Mouse (Mus musculus): ENCODE data around the gene Gm5431. TPM values are rescaled to one million over a fixed set of nuclear protein-coding genes. Genes with fewer than 3 reads are reported as not detected.
"Not testable (repeated sequence)": the region's sequence is repeated elsewhere in the genome, so short reads cannot be mapped to it uniquely, and the experiment has no call there.

The Gm5431 gene
- total RNA-seq (2021), result under 1 TPM in 1 of 2 experiments, not detected in 1; 0.29 TPM
- long read RNA-seq, experiment 1, result 0 reads
- long read RNA-seq, experiment 2, result 0 reads

- intact Hi-C loops (cut with DNase I), result no loop called here
- DNase-seq (ENCODE audit: low spot score in 2 of 2), result no peak
Observed at GRCm38 (mm10) chr11:48902021-48902420, at the start of gene Gm5431. TSS of gene Gm5431 (minus strand) at chr11:48902214.

DNA sequence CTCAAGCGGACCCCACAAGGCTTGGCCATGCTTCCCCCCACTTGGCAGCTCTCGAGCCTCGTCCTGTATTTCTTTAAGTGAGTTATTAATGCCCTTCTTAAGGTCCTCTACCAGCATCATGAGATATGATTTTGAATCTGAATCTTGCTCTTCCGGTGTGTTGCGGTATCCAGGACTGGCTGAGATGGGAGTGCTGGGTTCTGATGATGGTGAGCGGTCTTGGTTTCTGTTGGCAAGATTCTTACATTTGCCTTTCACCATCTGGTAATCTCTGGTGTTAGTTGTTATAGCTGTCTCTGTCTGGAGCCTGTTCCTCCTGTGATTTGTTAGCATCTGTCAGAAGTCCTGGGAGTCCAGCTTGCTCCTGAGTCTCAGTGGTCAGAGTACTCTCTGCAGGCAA, 44.1 kb upstream of the Gm5431 start, which contains the start of gene Psme2b:
Gene Psme2b, minus strand, starts transcription at position 101 of the 400 bp plus-strand sequence.
- DNase-seq (ENCODE audit: low spot score in 2 of 2); intact Hi-C loops (cut with DNase I): not testable (repeated sequence)

GRCm38 (mm10) chr11:48939286-48939685, 37.3 kb upstream of the Gm5431 start:
- DNase-seq (ENCODE audit: low spot score in 2 of 2); intact Hi-C loops (cut with DNase I): not testable (repeated sequence)

- DNase-seq (ENCODE audit: low spot score in 2 of 2), result not testable (repeated sequence)
Observed at GRCm38 (mm10) chr11:48935291-48935690, 33.3 kb upstream of the Gm5431 start.

GRCm38 (mm10) chr11:48933923-48934322, 31.9 kb upstream of the Gm5431 start:
- intact Hi-C loops (cut with DNase I); DNase-seq (ENCODE audit: low spot score in 2 of 2): not testable (repeated sequence)

More at GRCm38 (mm10) chr11:48935291-48935690, 33.3 kb upstream of the Gm5431 start:
- intact Hi-C loops (cut with DNase I), result not testable (repeated sequence)

DNA sequence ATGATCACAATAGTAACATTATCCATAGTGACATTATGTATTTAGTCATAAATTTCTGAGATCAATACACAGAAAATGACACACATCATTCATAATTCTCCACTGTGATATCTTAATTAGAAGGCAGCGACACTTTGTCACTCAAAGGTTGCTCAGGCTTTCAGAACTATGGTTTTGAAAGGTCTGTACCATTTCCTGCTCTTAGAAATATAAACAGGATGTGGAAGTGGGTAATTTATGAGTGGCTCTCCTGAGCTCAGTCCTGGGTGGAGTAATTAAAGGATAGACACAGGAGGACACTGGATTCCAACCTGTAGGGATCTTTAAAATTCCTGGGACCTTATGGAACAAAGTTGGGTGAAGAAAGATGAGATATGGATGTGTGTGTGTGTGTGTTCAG, 31.4 kb upstream of the Gm5431 start:
- intact Hi-C loops (cut with DNase I); DNase-seq (ENCODE audit: low spot score in 2 of 2): not testable (repeated sequence)

DNA sequence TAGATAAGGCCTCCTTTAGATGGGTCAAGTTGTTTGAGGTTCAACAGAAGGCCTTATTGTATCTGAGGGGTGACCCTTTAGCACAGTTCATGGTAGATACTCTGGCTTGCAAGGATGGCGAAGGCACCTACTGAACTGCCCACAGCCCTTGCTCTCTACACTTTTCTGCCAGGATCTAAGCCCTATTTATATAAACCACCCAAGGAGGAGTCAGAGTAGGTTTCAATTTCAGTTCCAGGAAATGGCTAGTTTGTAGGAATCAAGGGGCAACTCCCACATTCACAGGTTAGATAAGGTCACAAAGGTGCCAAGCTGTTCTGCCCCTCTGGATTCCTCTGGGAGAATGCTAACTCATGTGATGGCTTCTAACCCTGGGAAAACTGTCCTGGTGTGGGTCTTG, 26.1 kb upstream of the Gm5431 start:
- intact Hi-C loops (cut with DNase I); DNase-seq (ENCODE audit: low spot score in 2 of 2): not testable (repeated sequence)

DNA sequence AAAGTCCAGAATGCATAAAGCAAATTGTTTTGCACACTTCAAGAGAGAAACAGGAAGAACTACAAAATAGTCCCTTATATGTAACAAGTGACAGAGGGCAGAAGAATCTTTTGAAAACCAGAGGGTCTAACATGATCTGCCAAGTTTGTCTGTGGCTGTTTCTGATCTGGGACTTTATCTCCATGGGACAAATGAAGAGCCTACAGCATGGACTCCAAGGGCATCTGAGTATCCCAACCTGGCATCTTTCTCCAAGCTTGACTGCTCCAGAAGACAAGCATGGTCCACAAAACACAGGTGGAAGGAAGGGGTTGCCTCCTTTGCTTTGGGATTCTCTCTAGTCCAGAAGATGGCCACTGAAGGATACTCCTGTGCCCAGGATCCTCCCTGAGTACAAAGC, 24.4 kb upstream of the Gm5431 start:
- DNase-seq (ENCODE audit: low spot score in 2 of 2); intact Hi-C loops (cut with DNase I): not testable (repeated sequence)

DNA sequence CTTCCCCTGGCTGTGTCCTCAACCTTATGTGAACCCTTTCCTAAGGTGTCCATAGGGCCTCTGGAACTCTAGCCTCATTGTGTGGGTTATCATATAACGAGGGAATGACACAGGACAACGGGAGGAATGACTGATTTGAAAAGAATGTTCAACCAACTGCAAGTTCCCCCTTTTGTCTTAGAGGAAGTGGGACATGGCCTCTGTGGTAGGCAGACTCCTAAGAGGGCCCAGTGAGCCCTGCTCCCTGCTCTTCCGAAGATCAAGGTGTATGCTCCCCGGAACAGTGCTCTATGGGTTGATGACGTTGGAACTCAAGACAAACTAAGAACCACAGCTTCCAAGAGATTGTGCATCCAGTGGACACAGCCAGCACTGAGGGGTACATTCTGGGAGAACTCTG, 21.8 kb upstream of the Gm5431 start:
- DNase-seq (ENCODE audit: low spot score in 2 of 2); intact Hi-C loops (cut with DNase I): not testable (repeated sequence)

GRCm38 (mm10) chr11:48918380-48918779, 16.4 kb upstream of the Gm5431 start:
- DNase-seq (ENCODE audit: low spot score in 2 of 2), result no peak
- intact Hi-C loops (cut with DNase I), result no loop called here

DNA sequence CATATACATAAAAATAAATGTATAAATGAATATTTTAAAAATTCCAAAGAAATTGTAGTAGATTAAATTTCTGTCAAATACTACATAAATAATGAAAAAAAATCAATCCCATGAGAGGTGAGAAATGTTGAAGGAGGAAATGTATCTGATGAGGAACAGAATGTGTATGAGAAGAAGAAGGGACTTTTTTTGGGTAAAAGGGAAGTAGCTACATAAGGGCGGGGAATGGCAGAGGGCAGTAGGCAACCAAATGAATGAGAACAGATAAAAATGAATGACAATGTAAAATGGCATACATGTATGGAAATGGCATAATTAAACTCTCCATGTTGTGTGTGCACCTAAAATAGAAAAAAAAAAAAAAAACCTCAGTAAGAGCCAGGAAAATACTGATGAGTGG, 11.6 kb upstream of the Gm5431 start:
- intact Hi-C loops (cut with DNase I), result no loop called here
- DNase-seq (ENCODE audit: low spot score in 2 of 2), result no peak

DNA sequence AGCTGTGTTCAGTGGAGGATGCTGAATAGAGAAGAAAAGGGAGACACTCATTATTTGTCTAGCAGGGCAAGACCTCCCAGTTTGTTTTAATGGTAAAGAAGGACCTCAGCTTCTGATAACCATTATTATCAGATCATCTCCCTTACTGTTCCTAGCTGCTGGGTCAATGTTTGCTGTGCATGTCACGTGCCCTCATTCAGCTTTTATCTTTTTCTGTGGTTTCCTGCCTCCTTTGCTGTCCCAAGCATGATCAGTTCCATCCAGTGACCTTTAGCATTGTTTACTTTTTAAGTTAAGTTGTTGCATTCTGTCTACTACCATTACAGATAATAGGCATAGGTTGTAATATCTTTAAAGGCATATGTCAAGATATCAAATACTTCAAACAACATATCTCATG, 6.4 kb upstream of the Gm5431 start:
- no peak for DNase-seq (ENCODE audit: low spot score in 2 of 2)
- intact Hi-C loops (cut with DNase I), result no loop called here

- intact Hi-C loops (cut with DNase I); DNase-seq (ENCODE audit: low spot score in 2 of 2): not testable (repeated sequence)
Observed at GRCm38 (mm10) chr11:48901567-48901930, 465 bp downstream of the Gm5431 start.

DNA sequence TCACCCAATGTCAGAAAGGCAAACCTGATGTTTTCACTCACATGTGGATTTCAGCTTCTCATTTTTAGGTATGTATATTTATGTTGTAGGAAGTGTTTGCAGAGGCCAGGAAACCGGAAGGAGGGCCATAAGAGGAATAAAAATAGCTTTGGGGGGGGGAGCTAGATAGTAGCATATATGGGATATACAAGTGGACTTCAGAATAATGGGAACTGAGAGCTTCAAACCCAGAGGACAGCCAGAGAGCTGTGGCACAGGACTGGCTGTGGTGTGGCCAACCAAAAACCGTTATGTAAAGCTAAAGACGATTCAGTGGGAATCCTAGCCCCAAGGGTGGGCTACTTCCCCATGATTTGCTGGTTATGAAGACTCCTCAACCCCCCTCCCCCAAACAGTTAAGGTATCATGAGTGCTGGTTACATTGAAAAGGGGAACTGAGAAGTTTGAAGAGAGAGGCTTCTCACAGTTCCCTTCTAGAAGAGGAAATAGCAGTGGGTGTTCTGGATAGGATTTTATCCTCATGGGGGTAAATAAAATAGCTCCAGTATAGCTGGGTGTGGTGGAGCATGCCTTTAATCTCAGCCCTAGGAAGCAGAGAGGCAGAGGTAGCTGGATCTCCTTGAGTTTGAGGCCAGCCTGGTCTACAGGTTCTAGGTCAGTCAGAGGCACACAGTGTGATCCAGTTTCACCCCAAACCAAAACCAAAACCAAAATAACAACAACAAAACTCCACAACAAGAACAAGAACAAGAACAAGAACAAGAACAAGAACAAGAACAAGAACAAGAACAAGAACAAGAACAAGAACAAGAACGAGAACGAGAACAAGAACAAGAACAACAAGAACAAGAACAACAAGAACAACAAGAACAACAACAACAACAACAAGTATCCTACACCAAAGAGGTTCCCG, 1.1 kb downstream of the Gm5431 start:
- intact Hi-C loops (cut with DNase I), result not testable (repeated sequence)
- peak in 1 of 2 experiments; percentile 6 for DNase-seq (ENCODE audit: low spot score in 2 of 2)

DNA sequence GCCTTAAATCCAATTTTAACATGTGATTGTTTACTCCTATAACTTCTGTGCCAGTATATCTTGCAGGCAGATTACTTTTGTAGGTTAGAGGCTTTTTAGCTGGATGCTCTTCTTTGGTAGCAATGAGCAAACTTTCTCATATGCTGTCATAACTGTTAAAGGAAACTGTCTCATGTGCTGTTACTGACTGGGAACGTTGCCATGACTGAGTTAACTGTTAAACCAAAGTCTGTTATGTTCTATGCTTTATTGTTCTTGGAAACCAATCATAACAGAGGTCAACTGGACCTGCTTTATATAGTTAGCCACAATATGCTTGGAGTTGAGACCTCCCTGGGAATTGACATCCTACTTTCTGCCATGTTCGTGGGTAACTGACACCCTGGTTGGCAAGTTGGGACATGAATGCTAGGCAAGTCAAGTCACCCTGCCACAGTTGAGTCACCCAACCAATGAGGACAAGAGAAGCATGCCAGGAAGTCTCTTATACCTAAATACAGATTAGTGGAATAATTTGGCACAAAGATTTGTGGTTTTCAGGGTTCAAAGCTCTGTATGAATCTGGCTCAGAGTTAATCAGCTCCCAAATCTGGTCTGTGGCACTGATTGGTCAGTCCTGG, 3.1 kb downstream of the Gm5431 start:
- no peak for DNase-seq (ENCODE audit: low spot score in 2 of 2)
- intact Hi-C loops (cut with DNase I), result no loop called here

DNA sequence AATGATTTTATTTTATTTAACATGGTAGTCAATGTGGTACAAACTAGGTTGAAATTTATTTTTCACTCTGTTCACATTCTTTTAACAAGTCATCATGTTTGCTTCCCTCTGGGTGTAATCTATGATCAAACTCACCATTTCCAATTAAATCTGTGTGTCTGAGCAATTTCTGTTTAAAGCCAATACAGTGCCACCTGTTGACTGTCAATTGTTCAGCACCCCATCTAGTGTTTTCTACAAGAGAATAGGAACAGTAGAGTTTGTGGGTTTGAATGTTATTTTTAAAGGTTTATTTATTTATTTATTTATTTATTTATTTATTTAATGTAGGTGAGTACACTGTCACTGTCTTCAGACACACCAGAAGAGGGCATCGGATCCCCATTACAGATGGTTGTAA, 25.3 kb downstream of the Gm5431 start:
- intact Hi-C loops (cut with DNase I), result no loop called here
- no peak for DNase-seq (ENCODE audit: low spot score in 2 of 2)

DNA sequence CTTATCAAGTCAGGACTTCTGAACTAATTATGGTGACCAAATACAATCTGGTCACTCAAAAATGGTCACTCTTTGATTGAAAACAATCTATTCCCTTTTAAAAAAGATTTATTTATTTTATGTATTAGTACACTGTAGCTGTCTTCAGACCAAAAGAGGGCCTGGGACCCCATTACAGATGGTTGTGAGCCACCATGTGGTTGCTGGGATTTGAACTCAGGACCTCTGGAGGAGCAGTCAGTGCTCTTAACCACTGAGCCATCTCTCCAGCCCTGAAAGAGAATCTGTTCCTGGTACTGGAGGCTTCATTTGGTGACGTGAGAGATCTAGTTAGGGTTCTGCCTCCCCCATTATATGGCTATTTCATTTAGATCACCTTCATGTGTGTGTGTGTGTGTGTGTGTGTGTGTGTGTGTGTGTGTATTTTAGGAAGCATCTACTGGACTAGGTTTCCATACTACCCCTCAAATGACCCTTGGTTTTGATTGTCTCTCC, 26.6 kb downstream of the Gm5431 start:
- DNase-seq (ENCODE audit: low spot score in 2 of 2); intact Hi-C loops (cut with DNase I): not testable (repeated sequence)

DNA sequence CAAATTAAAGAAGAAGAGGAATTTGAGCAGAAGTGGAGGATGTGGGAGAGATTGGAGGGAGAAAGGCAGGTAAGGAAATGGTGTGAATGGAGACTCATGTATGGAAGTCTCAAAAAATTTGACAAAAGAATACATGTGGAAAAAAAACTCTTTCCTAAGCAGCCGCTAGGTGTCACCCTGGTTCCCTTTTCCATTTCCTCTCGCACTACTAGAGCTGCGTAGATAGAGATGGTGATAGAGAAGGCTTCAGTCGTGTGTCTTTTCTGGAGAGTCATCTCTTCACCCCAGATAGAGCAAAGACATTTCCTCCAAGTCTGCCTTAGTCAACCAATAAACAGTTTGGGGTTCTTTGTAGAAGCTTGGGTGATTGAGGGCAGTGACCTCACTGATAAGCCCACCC, 27.5 kb downstream of the Gm5431 start:
- peak; percentile 71 to 75 for DNase-seq (ENCODE audit: low spot score in 2 of 2)
- intact Hi-C loops (cut with DNase I), result loop anchor here (1.0 kb wide), 1 partner anchor 229 kb away; no protein-coding TSS in a partner anchor

- DNase-seq (ENCODE audit: low spot score in 2 of 2), result no peak
- intact Hi-C loops (cut with DNase I), result loop anchor here (1.0 kb wide), 1 partner anchor 230 kb away; no protein-coding TSS in a partner anchor
Observed at GRCm38 (mm10) chr11:48873591-48874290, 28.3 kb downstream of the Gm5431 start.
